Mouse (Mus musculus): ENCODE data around the gene Id2.

DNA sequence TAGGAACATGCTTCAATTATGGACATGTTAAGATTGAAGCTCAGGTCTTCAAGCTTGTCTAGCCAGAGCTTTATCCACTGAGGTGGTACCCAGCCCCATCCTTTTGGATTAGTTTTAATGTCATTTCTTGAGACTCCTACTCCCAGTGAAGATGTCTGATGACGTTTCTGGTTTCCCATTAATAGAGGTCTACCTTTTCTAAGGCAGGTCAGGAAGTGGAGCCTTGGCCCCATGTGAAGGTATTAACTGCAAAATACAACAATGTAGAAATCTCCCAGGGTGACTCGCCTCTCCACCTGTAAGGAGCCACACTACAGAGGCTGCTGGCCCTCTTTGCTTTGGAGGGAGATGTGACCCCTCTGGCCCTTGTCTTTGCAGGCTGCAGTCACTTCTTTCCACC lies 19.2 kb upstream of the Id2 start:
- TF ChIP-seq POLR2A (IDR thresholded peaks at IDR 0.05; ENCODE audit: low read depth, low read length) (no peak), CTCF (IDR thresholded peaks at IDR 0.05; ENCODE audit: extremely low read depth, insufficient read length, insufficient replicate concordance, low read depth, low read length) (no peak)

Measured in small intestine, adult 2 months (tissue).